Mouse (Mus musculus): ENCODE data around the gene St8sia1. TPM values are rescaled to one million over a fixed set of nuclear protein-coding genes. Genes with fewer than 3 reads are reported as not detected.

Gene St8sia1
- total RNA-seq, 2 experiments from 2014 or later = not detected

DNA sequence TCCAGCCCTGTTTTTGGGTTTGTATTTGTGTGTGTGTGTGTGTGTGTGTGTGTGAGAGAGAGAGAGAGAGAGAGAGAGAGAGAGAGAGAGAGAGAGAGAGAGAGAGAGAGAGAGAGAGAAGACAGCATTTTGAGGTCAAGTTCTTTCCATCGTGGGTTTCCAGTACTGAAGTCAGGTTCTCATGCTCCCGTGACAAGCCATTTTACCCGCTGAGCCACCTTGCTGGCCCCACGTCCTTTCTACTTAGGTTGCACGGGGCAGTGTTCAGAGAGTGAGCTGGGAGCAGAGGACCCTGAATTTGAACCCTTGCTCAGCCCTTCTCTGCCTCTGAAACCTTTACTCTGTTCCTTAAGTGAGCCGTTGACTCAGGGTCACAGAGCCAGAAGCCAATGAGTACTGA lies 17.2 kb downstream of the St8sia1 start:
- ATAC-seq (replicated peaks; ENCODE audit: poor library complexity, severe bottlenecking) = no peak

DNA sequence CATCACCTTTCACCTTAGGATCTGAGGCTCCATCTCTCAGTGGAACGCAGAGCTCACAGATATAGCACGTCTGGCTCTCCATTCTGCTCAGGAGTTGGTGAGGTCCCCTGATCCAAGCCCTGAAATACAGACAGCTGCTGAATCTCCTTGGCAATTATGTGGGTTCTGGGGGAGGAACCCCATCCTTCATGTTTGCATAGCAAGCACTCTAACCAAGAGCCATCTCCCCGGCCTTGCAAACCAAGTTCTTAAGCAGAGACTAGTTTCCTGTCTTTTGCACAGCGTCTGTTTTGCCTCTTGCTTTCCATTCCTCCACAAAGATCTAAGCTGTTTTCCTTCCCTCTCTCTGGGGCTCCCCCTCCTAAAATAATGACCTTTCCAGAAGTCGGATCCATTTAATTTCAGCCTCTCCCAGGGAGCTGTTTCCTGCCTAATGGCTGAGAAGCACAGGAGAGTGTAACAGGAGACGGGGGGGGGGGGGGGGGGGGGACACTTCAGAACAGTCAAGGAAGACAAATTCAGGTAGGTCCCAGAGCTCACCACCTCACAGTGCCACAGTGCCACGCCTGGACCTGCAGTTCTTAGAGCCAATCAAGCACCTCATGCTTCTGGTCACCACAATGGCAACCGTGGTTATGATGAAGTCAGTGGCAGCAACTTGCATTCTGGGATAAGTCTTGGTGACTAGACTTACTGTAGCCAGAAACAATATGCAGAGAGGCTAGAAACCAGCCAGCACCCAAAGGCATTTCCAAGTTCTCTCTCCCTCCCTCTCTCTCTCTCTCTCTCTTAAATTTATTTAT lies 18.0 kb downstream of the St8sia1 start:
- ATAC-seq (replicated peaks; ENCODE audit: poor library complexity, severe bottlenecking) = no peak

DNA sequence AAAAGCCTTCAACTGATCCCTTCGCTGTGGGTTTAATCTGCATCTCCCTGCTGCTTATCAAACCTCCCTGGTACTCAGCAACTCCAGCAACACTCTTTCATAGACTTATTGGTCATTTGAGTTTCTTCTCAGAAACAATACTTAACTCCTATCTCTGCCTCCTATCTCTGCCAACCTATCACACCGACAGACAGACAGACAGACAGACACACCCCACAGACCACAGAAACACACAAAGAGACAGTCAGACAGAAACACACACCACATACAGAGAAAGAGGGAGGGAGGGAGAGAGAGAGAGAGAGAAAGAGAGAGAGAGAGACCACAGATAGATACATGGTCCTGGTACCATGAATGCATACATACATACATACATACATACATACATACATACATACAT lies 18.8 kb downstream of the St8sia1 start:
- no peak for ATAC-seq (replicated peaks; ENCODE audit: poor library complexity, severe bottlenecking)

- ATAC-seq (replicated peaks; ENCODE audit: poor library complexity, severe bottlenecking) = no peak
Observed at GRCm38 (mm10) chr6:142944470-142944869, 19.8 kb downstream of the St8sia1 start.

DNA sequence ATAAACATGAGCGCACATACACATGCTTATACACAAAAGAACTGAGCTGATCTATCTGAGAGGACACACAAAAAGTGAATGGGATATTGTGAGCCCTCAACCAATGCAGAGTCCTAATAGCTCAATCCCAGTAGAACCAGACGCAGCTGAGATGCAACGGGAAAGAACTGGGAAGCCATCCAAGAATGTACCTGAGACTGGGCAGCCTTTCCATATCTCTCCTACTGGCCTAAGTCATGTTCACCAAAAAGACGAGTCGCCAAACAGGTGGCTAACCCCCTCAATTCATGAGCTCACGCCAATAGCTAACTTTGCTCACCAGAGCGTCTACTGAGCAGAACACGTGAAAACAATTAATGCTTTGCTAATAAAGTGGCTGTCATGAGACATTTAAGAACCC lies 20.8 kb downstream of the St8sia1 start:
- no peak for ATAC-seq (replicated peaks; ENCODE audit: poor library complexity, severe bottlenecking)

DNA sequence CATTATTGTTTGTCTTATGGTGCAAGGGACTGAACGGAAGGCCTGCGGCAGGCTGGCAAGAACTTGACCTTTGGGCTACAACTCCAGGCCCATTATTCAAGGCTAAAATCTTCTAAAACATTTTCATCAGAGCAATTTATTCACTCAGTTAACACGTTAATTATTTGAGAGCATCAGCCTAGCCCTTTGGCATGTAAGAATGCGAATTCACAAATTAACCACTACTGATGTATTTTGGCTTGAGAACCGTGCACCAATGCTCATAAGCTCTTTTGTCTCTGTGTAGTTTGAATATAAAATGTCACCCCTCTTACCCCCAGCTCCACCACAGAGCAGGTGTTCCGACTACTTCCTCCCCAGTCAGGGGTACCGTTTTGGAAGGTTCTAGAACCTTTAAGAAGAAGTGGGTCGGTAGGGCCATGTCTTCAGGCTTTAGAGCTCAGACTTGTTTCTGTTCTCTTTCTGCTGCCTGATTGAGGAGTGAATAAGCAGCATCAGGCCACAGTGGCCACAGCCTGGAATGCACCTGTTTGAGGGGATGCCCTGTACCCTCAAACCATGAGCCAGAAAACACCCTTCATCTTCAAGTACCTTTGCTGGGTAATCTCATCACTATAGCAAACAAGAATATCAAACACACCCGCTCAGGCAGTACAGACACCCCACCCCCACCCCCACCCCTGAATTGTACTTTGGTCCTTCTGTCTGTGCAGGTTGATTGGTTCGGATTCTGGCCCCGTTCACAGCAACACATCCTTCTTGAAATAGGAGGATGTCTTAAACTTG lies 22.5 kb downstream of the St8sia1 start:
- peak; percentile 19; the same call in 1 of the 2 replicates for ATAC-seq (replicated peaks; ENCODE audit: poor library complexity, severe bottlenecking)

- ATAC-seq (replicated peaks; ENCODE audit: poor library complexity, severe bottlenecking) = no peak
Observed at GRCm38 (mm10) chr6:142941078-142941477, 23.2 kb downstream of the St8sia1 start.

GRCm38 (mm10) chr6:142938549-142939345 lies 25.5 kb downstream of the St8sia1 start:
- no peak for ATAC-seq (replicated peaks; ENCODE audit: poor library complexity, severe bottlenecking)

DNA sequence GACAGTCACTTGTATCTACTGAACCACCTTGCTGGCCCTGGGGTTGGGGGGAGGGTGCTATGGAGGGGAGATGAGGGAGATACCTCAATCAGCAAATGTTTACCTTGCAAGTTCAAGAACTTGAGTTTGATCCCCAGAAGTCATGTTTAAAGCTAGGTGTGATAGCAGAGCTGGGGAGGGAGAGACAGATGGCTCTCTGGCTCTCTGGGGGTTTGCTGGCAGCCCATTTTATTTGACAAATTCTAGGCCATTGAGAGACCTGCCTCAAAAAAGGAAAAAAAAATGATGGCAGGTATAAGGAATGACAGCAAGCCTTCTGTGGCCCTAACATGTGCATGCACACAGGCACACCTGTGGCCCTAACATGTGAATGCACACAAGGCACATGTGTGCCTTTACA lies 26.2 kb downstream of the St8sia1 start:
- ATAC-seq (replicated peaks; ENCODE audit: poor library complexity, severe bottlenecking) = no peak

GRCm38 (mm10) chr6:142932582-142932981 lies 31.7 kb downstream of the St8sia1 start:
- ATAC-seq (replicated peaks; ENCODE audit: poor library complexity, severe bottlenecking) = no peak

- ATAC-seq (replicated peaks; ENCODE audit: poor library complexity, severe bottlenecking) = no peak
Observed at GRCm38 (mm10) chr6:142932144-142932543, 32.1 kb downstream of the St8sia1 start.

GRCm38 (mm10) chr6:142928551-142929309 lies 35.5 kb downstream of the St8sia1 start:
- no peak for ATAC-seq (replicated peaks; ENCODE audit: poor library complexity, severe bottlenecking)

DNA sequence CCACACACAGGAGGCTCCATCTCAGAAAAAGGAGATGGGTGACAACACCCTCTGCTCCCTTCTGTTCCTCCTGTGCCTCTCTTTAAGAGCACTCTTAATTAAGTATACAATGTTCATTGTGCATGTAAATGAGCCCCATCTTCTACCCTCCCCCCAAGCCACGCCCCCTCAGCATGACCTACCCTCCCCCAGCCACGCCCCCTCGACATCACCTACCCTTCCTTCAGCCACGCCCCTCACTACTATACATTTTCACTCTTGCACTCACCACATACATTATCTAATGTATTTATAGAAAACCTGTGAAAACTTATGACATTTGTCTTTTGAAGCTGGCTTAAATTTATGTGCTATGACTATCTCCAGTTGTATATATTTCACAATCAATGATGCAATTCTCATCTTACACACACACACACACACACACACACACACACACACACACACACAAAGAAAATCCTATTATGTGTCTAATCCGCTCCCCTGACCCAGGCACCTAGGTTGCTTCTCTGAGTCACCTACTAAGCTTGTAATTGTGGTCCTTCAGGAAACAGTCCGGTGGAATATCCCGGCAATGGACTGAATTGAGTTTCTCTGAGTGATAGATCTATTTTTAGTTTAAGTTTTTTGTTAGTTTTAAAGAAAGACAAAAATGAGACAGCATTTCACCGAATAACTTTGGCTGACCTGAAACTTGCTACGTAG lies 37.2 kb downstream of the St8sia1 start:
- peak; percentile 50 for ATAC-seq (replicated peaks; ENCODE audit: poor library complexity, severe bottlenecking)

- no peak for ATAC-seq (replicated peaks; ENCODE audit: poor library complexity, severe bottlenecking)
Observed at GRCm38 (mm10) chr6:142925921-142926320, 38.3 kb downstream of the St8sia1 start.

DNA sequence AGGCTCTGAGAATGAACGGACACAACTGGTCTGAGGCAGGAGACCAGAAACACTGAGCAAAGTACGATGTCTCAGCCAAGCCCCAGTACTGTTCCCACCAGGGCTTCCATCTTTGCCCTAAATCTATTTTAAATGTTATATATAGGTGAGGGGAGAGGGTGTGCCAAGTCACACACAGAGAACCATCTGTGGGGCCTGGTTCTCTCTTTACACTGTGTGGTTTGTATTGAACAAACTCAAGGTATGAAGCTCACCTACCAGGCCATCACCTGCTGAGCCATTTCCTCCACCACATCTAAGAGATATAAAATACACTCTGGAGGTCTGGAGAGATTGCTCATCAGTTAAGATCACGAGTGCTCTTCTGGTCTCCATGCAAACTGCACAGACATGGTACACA lies 38.9 kb downstream of the St8sia1 start:
- ATAC-seq (replicated peaks; ENCODE audit: poor library complexity, severe bottlenecking) = no peak

GRCm38 (mm10) chr6:142920901-142921300 lies 43.4 kb downstream of the St8sia1 start:
- no peak for ATAC-seq (replicated peaks; ENCODE audit: poor library complexity, severe bottlenecking)

- no peak for ATAC-seq (replicated peaks; ENCODE audit: poor library complexity, severe bottlenecking)
Observed at GRCm38 (mm10) chr6:142918691-142919090, 45.6 kb downstream of the St8sia1 start.

DNA sequence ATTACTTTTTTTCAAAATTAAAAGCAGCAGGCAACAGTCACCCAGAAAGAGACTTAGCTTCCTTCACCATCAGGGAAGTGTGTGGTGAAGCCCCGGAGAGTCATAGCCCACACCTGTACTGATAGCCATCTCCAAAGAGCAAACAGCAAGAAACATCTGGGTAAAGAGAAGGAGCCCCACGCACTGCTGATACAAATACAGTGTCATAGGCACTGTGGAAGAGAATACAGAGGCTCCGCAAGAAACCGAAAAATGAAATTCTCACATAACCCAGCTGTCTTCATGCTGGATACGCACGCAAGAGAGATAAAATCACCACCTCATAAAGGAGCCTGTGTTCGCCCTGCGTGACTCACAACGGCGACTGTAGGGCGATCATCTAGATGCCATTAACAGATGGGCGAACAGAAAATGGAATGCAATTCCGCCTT lies 46.8 kb downstream of the St8sia1 start:
- ATAC-seq (replicated peaks; ENCODE audit: poor library complexity, severe bottlenecking) = 0 out of 2 replicates have a peak, but pooled peaks have one; percentile 4

DNA sequence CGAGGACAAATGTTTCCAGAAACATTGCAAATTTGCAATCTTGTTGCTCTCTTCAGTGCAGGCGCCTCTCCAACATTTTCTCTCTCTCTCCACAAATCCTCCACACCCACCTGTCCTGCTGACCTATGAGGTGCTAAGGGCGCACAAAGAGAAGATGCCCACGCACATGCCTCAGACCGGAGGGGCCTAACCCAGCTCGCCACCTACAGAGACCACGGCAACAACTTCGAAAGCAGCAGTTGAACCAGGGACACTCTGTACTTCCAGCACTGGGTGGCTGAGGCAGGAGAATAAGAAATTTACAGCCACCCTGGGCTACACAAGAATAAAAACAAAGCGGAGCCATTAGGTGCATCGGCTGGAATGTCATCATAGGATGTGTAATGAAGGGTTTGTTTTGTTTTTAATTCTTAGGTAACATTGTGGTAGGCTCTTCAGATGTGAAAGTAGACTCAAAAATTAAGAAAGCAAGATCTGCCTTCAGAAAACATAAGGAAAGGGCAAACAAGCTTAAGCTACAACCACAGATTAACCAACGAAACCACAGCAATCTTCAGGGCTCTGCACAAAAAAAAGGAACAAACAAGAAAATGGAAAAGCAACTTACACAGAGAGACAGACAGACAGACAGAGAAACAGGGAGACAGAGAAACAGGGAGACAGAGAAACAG lies 47.8 kb downstream of the St8sia1 start:
- ATAC-seq (replicated peaks; ENCODE audit: poor library complexity, severe bottlenecking) = peak; percentile 68
